Mouse (Mus musculus) midbrain, embryonic 10.5 days (tissue): Measurements from ENCODE around the gene Kcnk1. TPM values are rescaled to one million over a fixed set of nuclear protein-coding genes. Genes with fewer than 3 reads are reported as not detected.

ENCODE experiments used
- DNase-seq: peaks from one replicate; pipeline ENCODE4 v3.0.0-alpha.2; 2017; ENCODE audit warnings: low spot score
- H3K27ac ChIP-seq: fragments of 300-500 bp; sonication (generic); replicated peaks from 2 replicates; pipeline ENCODE4 v1.5.1; 2016; ENCODE audit warnings: mild to moderate bottlenecking
- H3K27me3 ChIP-seq: fragments of 300-500 bp; sonication (generic); 2 replicates; pipeline ENCODE4 v1.6.1; 2016; ENCODE audit warnings: low read depth, mild to moderate bottlenecking; ENCODE audit not compliant: poor library complexity, severe bottlenecking
- H3K36me3 ChIP-seq: fragments of 300-500 bp; sonication (generic); 2 replicates; pipeline ENCODE4 v1.6.1; 2016; ENCODE audit warnings: mild to moderate bottlenecking, moderate library complexity
- H3K4me1 ChIP-seq: fragments of 300-500 bp; sonication (generic); 2 replicates; pipeline ENCODE4 v1.6.1; 2016
- H3K4me3 ChIP-seq: fragments of 300-500 bp; sonication (generic); 2 replicates; pipeline ENCODE4 v1.5.1; 2016; ENCODE audit warnings: mild to moderate bottlenecking, moderate library complexity
- H3K9me3 ChIP-seq: fragments of 300-500 bp; sonication (generic); replicated peaks from 2 replicates; pipeline ENCODE4 v1.6.1; 2016; ENCODE audit warnings: mild to moderate bottlenecking
- WGBS: fragments of 180-500 bp; shearing (Covaris S2); methylation state at CpG from one replicate; pipeline ENCODE4 v1.1.7; 2016; 5-methylcytosine and 5-hydroxymethylcytosine counted together
- polyA plus RNA-seq: library from polyadenylated mRNA; unstranded; fragments of >200 nt; fragmentation: Nextera tagmentation; extraction: Ambion mirVana; gene quantifications from 2 replicates; pipeline ENCODE4 v1.2.1, GENCODE M21; 2016

The Kcnk1 gene
- polyA plus RNA-seq, 1 experiment from 2014 or later = 5.2 TPM

DNA sequence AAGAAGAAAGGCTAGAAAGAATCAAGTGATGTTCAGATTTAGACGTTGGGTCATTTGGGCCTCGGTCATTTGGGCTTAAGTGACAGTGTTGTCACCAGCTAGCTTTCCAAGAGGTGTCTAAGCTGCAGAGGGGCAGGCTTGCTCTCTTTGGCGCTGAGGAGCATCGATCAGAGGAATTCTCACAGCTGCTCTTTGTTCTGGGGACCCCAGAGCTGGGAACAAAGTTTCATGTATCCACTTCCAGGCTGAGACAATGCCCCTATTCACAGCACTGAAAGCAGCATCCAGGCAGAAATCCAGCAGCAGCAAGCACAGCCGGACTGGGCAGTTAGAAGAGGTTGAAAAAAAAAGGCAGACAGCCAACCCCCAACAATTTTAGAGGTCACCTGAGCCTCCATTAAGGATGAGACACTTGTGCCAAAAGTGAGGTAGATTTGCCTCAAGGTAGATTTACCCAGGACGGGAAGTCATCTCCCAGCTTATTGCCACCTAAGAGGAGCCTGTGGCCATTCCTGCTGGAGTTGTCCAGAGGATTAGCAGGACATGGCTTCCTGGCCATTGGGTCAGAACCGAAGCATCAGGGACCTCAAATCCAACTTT, 78.3 kb downstream of the Kcnk1 start:
- Histone ChIP-seq H3K27ac (peak overlapping the region; percentile 69), H3K4me1 (peaks cover 15% of the 10 kb centered on the region), H3K4me3 (no peak overlapping the region), H3K9me3 (no peaks in the 10 kb centered on the region), H3K27me3 (peaks cover 12% of the 10 kb centered on the region), H3K36me3 (no peaks in the 10 kb centered on the region)
- WGBS = 35% methylated on average over 7 of the region's 7 CpGs
- peak; percentile 41 for DNase-seq

DNA sequence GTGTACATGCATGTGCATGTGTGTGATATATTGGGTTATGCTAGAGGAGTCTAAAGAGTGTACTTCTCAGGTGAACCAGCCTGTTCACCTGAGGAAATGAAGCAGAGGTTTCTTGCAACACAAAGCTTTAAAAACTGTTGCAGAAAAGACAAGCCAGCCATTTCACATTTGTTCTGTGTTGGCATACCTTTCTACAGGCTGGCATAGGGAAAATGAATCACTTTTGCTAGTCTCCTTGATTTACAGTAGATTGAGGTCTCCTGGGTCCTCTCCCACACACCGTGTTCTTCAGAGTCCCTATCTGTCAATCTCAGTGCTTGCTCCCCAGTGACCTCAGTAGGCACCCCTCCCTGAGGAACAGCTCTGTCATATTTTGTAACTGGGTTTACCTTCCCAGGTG, 79.1 kb downstream of the Kcnk1 start:
- Histone ChIP-seq H3K4me1 (peaks cover 15% of the 10 kb centered on the region), H3K27ac (no peak overlapping the region), H3K4me3 (no peak overlapping the region), H3K36me3 (no peaks in the 10 kb centered on the region), H3K27me3 (peaks cover 12% of the 10 kb centered on the region), H3K9me3 (no peaks in the 10 kb centered on the region)
- WGBS = 90% methylated on average over 1 of the region's 1 CpGs
- DNase-seq = no peak

DNA sequence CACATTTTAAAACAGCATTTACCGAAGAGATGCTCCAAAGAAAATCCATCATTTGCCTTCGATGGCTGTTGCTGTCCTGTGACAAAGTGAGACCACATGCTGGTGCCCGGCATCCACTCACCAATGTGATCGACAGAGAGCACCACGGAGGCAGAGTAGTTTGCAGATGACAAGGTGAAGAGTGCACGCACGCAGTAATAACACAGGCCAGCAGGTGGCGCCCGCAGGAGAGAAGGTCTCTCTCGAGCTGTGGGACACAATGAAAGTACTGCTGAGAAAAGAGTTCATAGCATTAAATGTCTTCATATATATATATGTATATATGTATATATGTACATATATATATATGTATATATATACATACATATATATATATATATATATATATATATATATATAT, 80.4 kb downstream of the Kcnk1 start:
- Histone ChIP-seq H3K9me3 (no peaks in the 10 kb centered on the region), H3K4me1 (peaks cover 15% of the 10 kb centered on the region), H3K4me3 (no peak overlapping the region), H3K27ac (no peak overlapping the region), H3K27me3 (peaks cover 12% of the 10 kb centered on the region), H3K36me3 (no peaks in the 10 kb centered on the region)
- 19% methylated on average over 10 of the region's 10 CpGs for WGBS
- DNase-seq = peak; percentile 73

Other genes with a start within 250 kb of the Kcnk1 start
- gene Pcnx2, start 96.9 kb upstream of the Kcnk1 start, polyA plus RNA-seq = 0.11 and 0.24 TPM in 2 replicates
- gene Map3k21, start 84.7 kb upstream of the Kcnk1 start, polyA plus RNA-seq = not detected in 2 replicates